Mouse (Mus musculus) megakaryocyte, adult 5-6 weeks (primary cell): Measurements from ENCODE around the gene Cct3. TPM values are rescaled to one million over a fixed set of nuclear protein-coding genes. Genes with fewer than 3 reads are reported as not detected.
"Not testable (repeated sequence)": the region's sequence is repeated elsewhere in the genome, so short reads cannot be mapped to it uniquely, and the experiment has no call there.

Source experiments
- ATAC-seq: 2 replicates; pipeline ENCODE4 v1.8.0; 2016; ENCODE audit warnings: mild to moderate bottlenecking, inconsistent platforms; ENCODE audit not compliant: poor library complexity, severe bottlenecking
- total RNA-seq, 2 experiments: library from RNA; stranded (forward) in 1 of 2; stranded (reverse) in 1 of 2; fragments of 153-499, 151-499 nt in 1 of 2; fragments of 221-1000, 200-1000 nt in 1 of 2; gene quantifications; 2 replicates each; pipeline versions ENCODE4 v1.2.3 to v1.2.4; 2015 to 2017

Cct3 gene
- total RNA-seq, 2 experiments from 2014 or later = 91.2 to 153 TPM

DNA sequence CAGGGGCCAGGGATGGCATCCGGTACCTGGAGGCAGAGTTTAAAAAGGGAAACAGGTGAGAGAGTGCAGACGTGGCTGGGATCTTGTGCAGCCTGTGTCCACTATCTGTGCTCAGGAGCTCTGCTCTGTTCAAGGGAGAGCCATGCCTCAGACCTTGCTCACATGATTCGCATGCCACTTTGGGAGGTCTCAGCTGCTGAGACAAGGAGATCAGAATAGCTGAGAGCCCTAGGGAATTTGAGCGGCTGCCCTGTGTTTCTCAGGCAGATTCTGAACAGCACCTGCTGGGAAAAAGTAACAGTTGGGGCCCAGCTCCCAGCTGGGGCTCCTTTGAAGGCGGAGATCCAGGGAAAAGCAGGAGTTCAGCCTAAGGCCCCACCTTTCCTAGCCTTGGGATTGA lies 62.7 kb downstream of the Cct3 start:
- ATAC-seq = no peak

DNA sequence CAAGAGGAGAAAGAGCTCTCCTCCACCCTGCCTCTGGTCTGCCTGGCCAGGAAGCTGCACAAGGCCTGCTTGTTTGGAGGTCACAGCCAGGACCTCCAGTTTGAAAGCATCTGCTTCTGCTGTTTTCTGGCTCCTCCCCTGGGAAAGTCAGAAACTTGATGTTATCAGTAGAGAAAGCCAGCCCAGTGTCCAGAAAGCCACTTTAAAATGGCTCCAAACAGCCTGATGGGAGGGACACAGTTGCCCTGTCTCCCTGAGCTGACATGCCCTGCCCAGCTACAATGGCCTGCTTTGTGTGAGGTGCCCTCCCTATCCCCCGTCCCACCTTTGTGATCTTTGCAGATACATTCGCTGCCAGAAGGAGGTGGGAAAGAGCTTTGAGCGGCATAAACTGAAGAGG lies 63.1 kb downstream of the Cct3 start:
- no peak for ATAC-seq

DNA sequence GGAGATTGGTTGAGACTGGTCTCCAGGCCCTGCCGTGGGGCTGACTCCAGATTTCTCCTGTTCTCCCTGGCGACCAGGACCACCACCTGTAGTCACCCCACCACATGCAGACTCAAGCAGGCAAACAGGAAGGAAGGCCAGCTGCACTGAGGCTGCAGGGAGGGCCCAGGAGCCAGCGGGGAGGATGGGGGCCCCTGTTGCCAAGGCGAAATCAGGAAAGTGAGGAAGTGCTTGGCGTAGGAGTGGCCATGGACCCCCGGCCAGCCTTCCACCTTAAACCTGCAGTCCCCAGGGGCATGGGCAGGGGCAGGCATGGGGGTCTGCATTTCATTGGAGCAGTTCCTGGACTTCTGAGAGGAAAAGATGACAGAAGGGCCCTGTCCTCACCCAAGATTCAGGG lies 64.2 kb downstream of the Cct3 start:
- no peak for ATAC-seq

DNA sequence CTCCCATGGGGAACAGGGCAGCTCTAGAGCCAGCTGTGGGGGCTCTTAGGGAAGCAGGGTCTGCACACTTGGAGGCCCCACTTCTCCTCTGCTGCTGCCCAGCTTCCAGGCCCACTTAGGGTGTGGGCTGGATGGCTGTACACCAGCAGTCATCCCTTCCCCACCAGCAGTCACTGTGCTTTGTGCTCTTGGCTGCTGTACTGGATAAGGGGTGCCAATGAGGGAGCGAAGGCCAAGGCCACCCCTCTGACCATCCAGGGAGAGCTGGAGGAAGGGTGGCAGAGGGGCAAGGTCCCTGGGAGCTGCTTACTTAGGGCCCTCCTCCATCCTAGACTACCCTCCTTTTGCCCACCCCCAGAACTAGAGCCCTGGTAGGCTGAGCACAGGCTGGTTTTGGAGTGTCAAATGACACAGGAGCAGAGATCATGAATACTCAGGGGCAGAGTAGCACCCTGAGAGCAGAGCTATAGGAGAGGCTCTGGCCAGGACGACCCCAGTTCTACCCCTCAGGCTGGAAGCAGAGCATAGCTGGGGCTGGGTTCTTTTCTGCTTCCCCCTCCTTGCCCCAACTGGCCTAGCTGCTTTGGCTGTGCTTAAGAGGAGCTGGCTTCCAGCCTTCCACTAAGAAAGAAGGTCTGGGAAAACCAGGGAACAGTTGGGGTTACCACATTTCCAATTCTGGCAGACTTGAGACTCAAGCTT lies 64.8 kb downstream of the Cct3 start:
- no peak for ATAC-seq

DNA sequence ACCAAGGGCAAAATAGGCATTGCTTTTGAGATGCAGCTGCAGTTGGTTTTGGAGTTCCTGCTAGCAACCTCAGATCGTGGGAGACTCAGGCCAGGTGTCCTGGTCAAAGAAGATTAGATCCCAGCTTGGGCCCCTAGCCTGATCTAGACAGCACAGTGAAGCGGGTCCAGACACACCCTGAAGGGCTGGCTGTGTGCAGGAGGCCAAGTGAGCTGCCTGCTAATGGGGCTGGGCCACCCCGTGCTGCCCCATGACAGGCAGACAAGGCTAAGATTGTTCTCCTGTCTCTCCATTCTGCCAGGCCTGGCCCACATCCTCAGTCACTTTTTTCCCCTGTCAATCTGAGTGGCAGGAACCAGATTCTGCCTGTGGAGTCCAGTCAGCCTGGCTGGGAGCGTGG lies 66.8 kb downstream of the Cct3 start:
- no peak for ATAC-seq

DNA sequence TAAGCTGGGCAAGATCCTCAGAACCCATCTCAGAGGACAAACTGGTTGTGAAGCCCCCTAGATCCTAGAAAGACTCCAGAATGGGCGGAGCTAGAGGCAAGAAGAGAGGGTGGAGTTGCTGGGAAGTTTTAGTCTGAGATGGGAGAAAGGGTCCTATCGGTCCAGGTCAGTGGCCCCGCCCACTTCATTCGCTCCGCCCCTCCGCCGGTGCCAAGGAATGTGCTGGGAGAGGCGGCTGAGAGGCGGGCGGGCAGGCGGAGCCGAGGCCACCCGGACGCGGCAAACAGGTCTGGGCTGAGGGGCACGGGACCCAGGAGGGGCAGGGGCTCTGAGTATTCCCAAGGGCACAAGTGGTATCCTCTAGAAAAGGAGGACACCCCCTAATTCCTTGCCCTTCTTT lies 67.4 kb downstream of the Cct3 start, which contains the start of gene Paqr6:
TSS of gene Paqr6 (plus strand) at position 248 of the 400 bp plus-strand sequence.
- ATAC-seq = no peak

DNA sequence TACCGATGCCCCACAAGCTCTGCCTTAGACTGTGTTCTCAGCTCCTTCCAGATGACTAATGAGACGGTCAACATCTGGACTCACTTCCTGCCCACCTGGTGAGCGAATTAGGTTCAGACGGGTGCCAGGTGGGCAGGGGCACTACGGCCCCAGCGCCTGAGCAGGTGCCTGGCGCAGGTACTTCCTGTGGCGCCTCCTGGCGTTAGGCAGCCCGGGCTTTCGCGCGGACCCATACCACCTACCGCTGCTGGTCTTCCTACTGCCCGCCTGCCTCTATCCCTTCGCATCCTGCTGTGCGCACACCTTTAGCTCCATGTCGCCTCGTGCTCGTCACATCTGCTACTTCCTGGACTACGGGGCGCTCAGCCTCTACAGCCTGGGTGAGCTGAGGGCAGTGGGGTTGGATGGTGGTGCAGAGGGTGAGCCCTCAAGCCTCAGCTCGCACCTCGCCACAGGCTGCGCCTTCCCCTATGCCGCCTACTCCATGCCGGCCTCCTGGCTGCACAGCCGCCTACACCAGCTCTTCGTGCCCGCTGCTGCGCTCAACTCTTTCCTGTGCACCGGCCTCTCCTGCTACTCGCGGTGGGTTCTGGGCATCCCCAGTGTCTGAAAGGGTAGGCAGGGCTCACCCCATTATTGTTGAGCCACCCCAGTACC lies 68.9 kb downstream of the Cct3 start:
- ATAC-seq = no peak

DNA sequence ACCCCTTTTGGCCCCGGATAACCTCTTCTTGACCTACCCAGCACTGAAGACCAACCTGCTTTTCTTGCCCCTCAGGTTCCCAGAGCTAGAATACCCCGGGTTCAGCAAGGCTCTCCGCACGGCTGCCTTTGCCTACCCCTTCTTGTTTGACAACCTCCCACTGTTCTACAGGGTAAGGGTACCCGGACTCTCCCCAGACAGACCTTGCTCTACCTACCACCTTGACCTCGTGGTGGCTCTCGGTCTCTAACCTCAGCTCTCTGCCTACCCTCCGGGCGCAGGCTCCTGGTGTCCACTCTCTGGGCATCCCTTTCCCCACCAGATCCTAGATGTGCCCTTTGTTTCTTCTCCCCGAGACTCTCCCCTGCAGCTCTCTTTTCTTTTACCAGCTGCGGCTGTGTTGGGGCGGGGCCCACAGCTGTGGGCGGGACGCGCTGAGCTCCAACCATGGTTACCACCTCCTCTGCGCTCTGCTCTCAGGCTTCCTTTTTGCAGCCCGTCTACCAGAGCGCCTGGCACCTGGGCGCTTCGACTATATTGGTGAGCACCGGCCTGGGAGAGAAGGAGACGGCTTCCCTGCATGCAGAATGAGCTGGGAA lies 70.0 kb downstream of the Cct3 start:
- peak; percentile 80 for ATAC-seq

DNA sequence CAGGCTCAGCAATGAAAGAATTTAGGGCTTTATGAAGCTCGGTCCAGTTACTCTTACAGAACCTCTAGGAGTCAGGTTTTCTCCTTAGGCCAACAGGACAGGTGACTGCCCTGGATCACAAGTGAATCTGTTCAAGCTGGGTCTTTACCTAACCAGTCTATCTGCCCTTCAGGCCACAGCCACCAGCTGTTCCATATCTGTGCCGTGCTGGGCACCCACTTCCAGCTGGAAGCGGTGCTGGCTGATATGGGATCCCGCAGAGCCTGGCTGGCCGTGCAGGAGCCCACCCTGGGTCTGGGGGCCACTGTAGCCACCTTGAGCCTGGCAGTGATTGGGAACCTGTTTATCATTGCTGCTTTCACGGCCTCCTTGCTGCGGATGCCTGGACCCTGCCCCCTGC lies 70.6 kb downstream of the Cct3 start:
- ATAC-seq = not testable (repeated sequence)

DNA sequence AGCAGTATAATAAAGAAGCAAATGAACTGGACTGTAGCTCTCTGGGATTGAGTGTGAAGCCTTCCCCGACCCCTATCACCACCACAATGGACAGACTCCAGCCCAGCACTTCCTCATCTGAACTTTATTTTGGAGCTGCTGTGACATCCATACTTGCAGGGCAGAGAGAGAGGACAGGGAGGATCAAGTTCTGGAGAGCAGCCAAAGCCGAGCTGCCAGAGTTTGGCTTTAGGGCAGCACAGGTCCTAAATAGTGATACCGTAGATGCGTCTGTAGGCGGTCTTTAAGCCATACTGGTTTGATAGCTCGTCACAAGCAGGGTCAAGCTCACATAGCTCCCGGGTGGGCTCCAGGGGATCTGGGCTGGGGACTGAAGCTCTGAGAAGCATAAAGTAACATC lies 71.6 kb downstream of the Cct3 start:
- not testable (repeated sequence) for ATAC-seq

Other genes starting within 250 kb of the Cct3 start
- 48.2 and 56.4 TPM in 2 replicates for gene Naxe, start 238.6 kb upstream of the Cct3 start, total RNA-seq (2015)
- 17.8 and 29.3 TPM in 2 replicates for gene Naxe, start 238.6 kb upstream of the Cct3 start, total RNA-seq (2017)
- not detected in 2 replicates for gene Ttc24, start 218.8 kb upstream of the Cct3 start, total RNA-seq (2015)
- not detected in 2 replicates for gene Ttc24, start 218.8 kb upstream of the Cct3 start, total RNA-seq (2017)
- gene Iqgap3, start 215.1 kb upstream of the Cct3 start, total RNA-seq (2015) = 13.5 and 16.3 TPM in 2 replicates
- gene Iqgap3, start 215.1 kb upstream of the Cct3 start, total RNA-seq (2017) = 26.3 and 27.8 TPM in 2 replicates
- gene Mef2d, start 154.7 kb upstream of the Cct3 start, total RNA-seq (2015) = 73.3 and 77.4 TPM in 2 replicates
- 29.2 and 42.0 TPM in 2 replicates for gene Mef2d, start 154.7 kb upstream of the Cct3 start, total RNA-seq (2017)
- gene Rhbg, start 42.4 kb upstream of the Cct3 start, total RNA-seq (2015) = not detected in 2 replicates
- gene Rhbg, start 42.4 kb upstream of the Cct3 start, total RNA-seq (2017) = not detected in 2 replicates
- gene Gm38392, start 9.9 kb upstream of the Cct3 start, total RNA-seq (2015) = not detected in 2 replicates
- gene Gm38392, start 9.9 kb upstream of the Cct3 start, total RNA-seq (2017) = not detected in 2 replicates
- gene Tsacc, start 117 bp upstream of the Cct3 start, total RNA-seq (2015) = 2.8 and 6.6 TPM in 2 replicates
- gene Tsacc, start 117 bp upstream of the Cct3 start, total RNA-seq (2017) = 0.95 and 3.5 TPM in 2 replicates
- gene Glmp, start 27.9 kb downstream of the Cct3 start, total RNA-seq (2015) = 146 and 170 TPM in 2 replicates
- gene Glmp, start 27.9 kb downstream of the Cct3 start, total RNA-seq (2017) = 40.6 and 45.1 TPM in 2 replicates
- gene Tmem79, start 39.0 kb downstream of the Cct3 start, total RNA-seq (2015) = 2.6 TPM in 1 of 2 replicates, not detected in the other
- 1.2 TPM in 1 of 2 replicates, not detected in the other for gene Tmem79, start 39.0 kb downstream of the Cct3 start, total RNA-seq (2017)
- 20.6 and 21.1 TPM in 2 replicates for gene Smg5, start 39.1 kb downstream of the Cct3 start, total RNA-seq (2015)
- 34.5 and 48.0 TPM in 2 replicates for gene Smg5, start 39.1 kb downstream of the Cct3 start, total RNA-seq (2017)
- gene Paqr6, start 67.5 kb downstream of the Cct3 start, total RNA-seq (2015) = not detected in 2 replicates
- gene Paqr6, start 67.5 kb downstream of the Cct3 start, total RNA-seq (2017) = not detected in 2 replicates
- not detected in 2 replicates for gene Bglap3, start 75.6 kb downstream of the Cct3 start, total RNA-seq (2015)
- gene Bglap3, start 75.6 kb downstream of the Cct3 start, total RNA-seq (2017) = not detected in 2 replicates
- gene Bglap2, start 81.6 kb downstream of the Cct3 start, total RNA-seq (2015) = 0.84 TPM in 1 of 2 replicates, not detected in the other
- 0.66 TPM in 1 of 2 replicates, not detected in the other for gene Bglap2, start 81.6 kb downstream of the Cct3 start, total RNA-seq (2017)
- gene Bglap, start 87.3 kb downstream of the Cct3 start, total RNA-seq (2015) = 0.93 and 1.5 TPM in 2 replicates
- 5.0 and 6.3 TPM in 2 replicates for gene Bglap, start 87.3 kb downstream of the Cct3 start, total RNA-seq (2017)
- 115 and 131 TPM in 2 replicates for gene Pmf1, start 113.2 kb downstream of the Cct3 start, total RNA-seq (2015)
- gene Pmf1, start 113.2 kb downstream of the Cct3 start, total RNA-seq (2017) = 78.5 and 81.9 TPM in 2 replicates
- gene Slc25a44, start 128.0 kb downstream of the Cct3 start, total RNA-seq (2015) = 11.4 and 11.6 TPM in 2 replicates
- gene Slc25a44, start 128.0 kb downstream of the Cct3 start, total RNA-seq (2017) = 17.4 and 18.7 TPM in 2 replicates
- gene Sema4a, start 164.1 kb downstream of the Cct3 start, total RNA-seq (2015) = 171 and 181 TPM in 2 replicates
- gene Sema4a, start 164.1 kb downstream of the Cct3 start, total RNA-seq (2017) = 164 and 167 TPM in 2 replicates
- 1.5 and 1.9 TPM in 2 replicates for gene Lmna, start 212.8 kb downstream of the Cct3 start, total RNA-seq (2015)
- 2.5 and 4.5 TPM in 2 replicates for gene Lmna, start 212.8 kb downstream of the Cct3 start, total RNA-seq (2017)
- gene Mex3a, start 235.3 kb downstream of the Cct3 start, total RNA-seq (2015) = 0.04 and 0.05 TPM in 2 replicates
- gene Mex3a, start 235.3 kb downstream of the Cct3 start, total RNA-seq (2017) = 0.04 and 0.18 TPM in 2 replicates